Mouse (Mus musculus) bone marrow, adult 2 months (tissue): ENCODE measurements around the gene Sinhcaf.

Experiments used
- CTCF ChIP-seq: fragments of 200-500 bp; IDR thresholded peaks from 2 replicates; pipeline ENCODE4 v1.5.1; 2011; ENCODE audit warnings: low read length, control low read depth; ENCODE audit not compliant: control insufficient read depth, insufficient read depth
- POLR2A ChIP-seq: fragments of 200-500 bp; IDR thresholded peaks from 2 replicates; pipeline ENCODE4 v1.6.1; 2011; ENCODE audit warnings: low read depth, mild to moderate bottlenecking, control low read depth, low read length, borderline replicate concordance; ENCODE audit not compliant: control insufficient read depth

DNA sequence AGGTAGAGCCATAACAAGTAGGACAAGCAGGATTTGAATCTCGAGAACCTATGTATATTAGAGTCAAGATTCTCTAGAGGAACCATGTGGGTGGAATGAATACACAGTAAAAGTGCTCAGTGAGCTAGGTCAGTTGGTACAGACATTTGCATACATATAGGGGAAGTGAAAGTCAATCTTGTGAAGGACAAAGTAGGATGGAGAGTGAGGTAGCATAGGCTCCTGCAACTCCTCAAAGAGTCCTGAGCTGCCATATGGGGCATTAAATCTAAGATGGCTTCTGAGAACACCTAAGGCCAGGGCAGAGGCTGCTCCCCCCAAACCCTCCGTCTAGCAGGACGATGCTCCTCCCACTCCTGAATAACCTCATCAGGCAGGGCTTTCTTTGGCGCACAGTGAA lies 39.7 kb upstream of the Sinhcaf start:
- TF ChIP-seq POLR2A (no peak), CTCF (no peak)
